Mouse (Mus musculus): ENCODE measurements around the gene Fam19a2.

The Fam19a2 gene

GRCm38 (mm10) chr10:123385641-123386040 is 121.8 kb downstream of the Fam19a2 start:
- DNase-seq (ENCODE audit: low spot score in 2 of 2): no peak

GRCm38 (mm10) chr10:123395429-123395828 is 131.6 kb downstream of the Fam19a2 start:
- no peak for DNase-seq (ENCODE audit: low spot score in 2 of 2)

- DNase-seq (ENCODE audit: low spot score in 2 of 2): no peak
These were observed 134.3 kb downstream of the Fam19a2 start for GRCm38 (mm10) chr10:123398136-123398535.

GRCm38 (mm10) chr10:123401188-123401587 is 137.4 kb downstream of the Fam19a2 start:
- DNase-seq (ENCODE audit: low spot score in 2 of 2): no peak

GRCm38 (mm10) chr10:123402460-123402859 is 138.7 kb downstream of the Fam19a2 start:
- DNase-seq (ENCODE audit: low spot score in 2 of 2): no peak

GRCm38 (mm10) chr10:123414953-123415352 is 151.2 kb downstream of the Fam19a2 start:
- no peak for DNase-seq (ENCODE audit: low spot score in 2 of 2)

- no peak for DNase-seq (ENCODE audit: low spot score in 2 of 2)
These were observed 152.2 kb downstream of the Fam19a2 start for GRCm38 (mm10) chr10:123416024-123416423.

- DNase-seq (ENCODE audit: low spot score in 2 of 2): no peak
These were observed 154.9 kb downstream of the Fam19a2 start for GRCm38 (mm10) chr10:123418616-123419173.

GRCm38 (mm10) chr10:123420249-123420648 is 156.5 kb downstream of the Fam19a2 start:
- DNase-seq (ENCODE audit: low spot score in 2 of 2): no peak

GRCm38 (mm10) chr10:123424482-123424881 is 160.7 kb downstream of the Fam19a2 start:
- DNase-seq (ENCODE audit: low spot score in 2 of 2): no peak

- peak; percentile 16 to 25 for DNase-seq (ENCODE audit: low spot score in 2 of 2)
These were observed 162.9 kb downstream of the Fam19a2 start for GRCm38 (mm10) chr10:123426527-123427363.

- no peak for DNase-seq (ENCODE audit: low spot score in 2 of 2)
These were observed 167.8 kb downstream of the Fam19a2 start for GRCm38 (mm10) chr10:123431569-123431968.

- no peak for DNase-seq (ENCODE audit: low spot score in 2 of 2)
These were observed 173.8 kb downstream of the Fam19a2 start for GRCm38 (mm10) chr10:123437576-123437975.

- no peak for DNase-seq (ENCODE audit: low spot score in 2 of 2)
These were observed 193.0 kb downstream of the Fam19a2 start for GRCm38 (mm10) chr10:123456800-123457199.

GRCm38 (mm10) chr10:123460466-123460865 is 196.7 kb downstream of the Fam19a2 start:
- no peak for DNase-seq (ENCODE audit: low spot score in 2 of 2)

- no peak for DNase-seq (ENCODE audit: low spot score in 2 of 2)
These were observed 198.5 kb downstream of the Fam19a2 start for GRCm38 (mm10) chr10:123462305-123462704.

GRCm38 (mm10) chr10:123514749-123515148 is 251.0 kb downstream of the Fam19a2 start:
- DNase-seq (ENCODE audit: low spot score in 2 of 2): no peak

- no peak for DNase-seq (ENCODE audit: low spot score in 2 of 2)
These were observed 256.8 kb downstream of the Fam19a2 start for GRCm38 (mm10) chr10:123520613-123521012.

GRCm38 (mm10) chr10:123521203-123521602 is 257.4 kb downstream of the Fam19a2 start:
- no peak for DNase-seq (ENCODE audit: low spot score in 2 of 2)

- no peak for DNase-seq (ENCODE audit: low spot score in 2 of 2)
These were observed 261.6 kb downstream of the Fam19a2 start for GRCm38 (mm10) chr10:123525424-123525823.

- DNase-seq (ENCODE audit: low spot score in 2 of 2): no peak
These were observed 262.3 kb downstream of the Fam19a2 start for GRCm38 (mm10) chr10:123526059-123526458.

GRCm38 (mm10) chr10:123536143-123536542 is 272.3 kb downstream of the Fam19a2 start:
- DNase-seq (ENCODE audit: low spot score in 2 of 2): no peak

- DNase-seq (ENCODE audit: low spot score in 2 of 2): no peak
These were observed 284.6 kb downstream of the Fam19a2 start for GRCm38 (mm10) chr10:123548391-123548790.

Measured in frontal cortex, postnatal 14 days (tissue).